Comparison of ENCODE assay signal across 15 mouse cellular contexts in the genomic region with DNA sequence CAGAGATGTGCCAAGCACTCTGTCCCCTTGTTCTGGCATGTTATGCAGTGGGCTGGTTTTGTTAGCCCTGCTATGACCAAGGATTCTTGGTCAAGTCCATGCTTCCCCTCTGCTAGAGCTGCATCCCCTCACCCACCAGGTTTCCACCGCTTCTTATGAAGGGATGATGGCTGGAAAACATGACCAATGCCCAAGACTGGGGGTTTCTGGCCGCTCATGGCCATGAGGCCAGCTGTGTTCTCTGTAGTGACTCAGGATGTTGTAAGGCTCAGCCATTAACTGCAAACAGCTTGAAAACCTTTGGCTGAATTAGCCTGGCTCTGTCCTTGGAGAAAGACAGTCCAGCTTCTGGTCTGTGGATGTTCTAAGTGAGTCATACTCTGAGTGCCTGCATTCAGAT.
DNase-seq lines count a peak whose midpoint lies in the region.
"Had no signal": no experiment of that assay in that cellular context is flagged by ENCODE, and none has a peak within 500 bp of the region (broad histone marks: within the 10 kb centered on the region; RNA-seq: fewer than 3 reads in every experiment).

No protein-coding gene starts in this region.

- intact Hi-C loops in heart, postnatal 10 days (cut with DNase I), result no loop called here

- peak; percentile 17 to 53 for DNase-seq in adrenal gland, adult (ENCODE audit: inconsistent age in 2 of 2, low spot score in 1 of 2)
- DNase-seq in adrenal gland, postnatal 25 days, result no peak
- DNase-seq in adrenal gland, adult 8-10 months, result peak; percentile 10
- no peak for DNase-seq in adrenal gland, postnatal 14 days
- peak; percentile 64 for DNase-seq in heart, adult 11 months
- no peak for DNase-seq in heart, postnatal 10 days
- DNase-seq in adrenal gland, postnatal 36 days, result peak; percentile 1 to 13
- DNase-seq: B cell, adult 2 months; cerebellum, adult 11 months; cerebellum, adult 18-20 months; cerebellum, adult 8-10 months; cerebellum, adult 9-11 months; cerebellum, postnatal 14 days; cerebellum, postnatal 36 days; embryo, embryonic 11 days had no signal

Comparison
In these comparisons a context has a peak if more than half of its experiments do, and no peak if none do; other contexts are left out.
1. DNase-seq: peak in adrenal gland, adult (2 of 2), adrenal gland, adult 8-10 months (single experiment), heart, adult 11 months (single experiment) and adrenal gland, postnatal 36 days (2 of 2); none in adrenal gland, postnatal 25 days (single experiment), adrenal gland, postnatal 14 days (single experiment) and heart, postnatal 10 days (0 of 2).